18 mouse cellular contexts compared by ENCODE assay signal in genomic region chr5:74610511-74610910, GRCm38 (mm10).
"Had no signal": no experiment of that assay in that cellular context is flagged by ENCODE, and none has a peak within 500 bp of the region (broad histone marks: within the 10 kb centered on the region; RNA-seq: fewer than 3 reads in every experiment).

No protein-coding gene starts in this region.

- ATAC-seq: liver, postnatal 0 days; lung, postnatal 0 days; midbrain, embryonic 13.5 days; midbrain, embryonic 15.5 days had no signal

- H3K9me3 ChIP-seq: lung, embryonic 15.5 days; megakaryocyte, embryonic 14.5 days; midbrain, embryonic 13.5 days; midbrain, embryonic 15.5 days; neural tube, embryonic 12.5 days had no signal

- H3K4me1 ChIP-seq: megakaryocyte, embryonic 14.5 days; midbrain, embryonic 13.5 days; midbrain, embryonic 15.5 days; neural tube, embryonic 12.5 days had no signal

- H3K4me2 ChIP-seq: lung, embryonic 15.5 days; midbrain, embryonic 11.5 days; midbrain, embryonic 13.5 days; midbrain, embryonic 15.5 days; neural tube, embryonic 12.5 days had no signal

- H3K9ac ChIP-seq: liver, postnatal 0 days; lung, embryonic 15.5 days; midbrain, embryonic 13.5 days; midbrain, embryonic 15.5 days; neural tube, embryonic 12.5 days had no signal

- H3K36me3 ChIP-seq: lung, embryonic 15.5 days; midbrain, embryonic 13.5 days; midbrain, embryonic 15.5 days; neural tube, embryonic 12.5 days had no signal

- H3K4me3 ChIP-seq: lung, embryonic 15.5 days; megakaryocyte, embryonic 14.5 days; midbrain, embryonic 13.5 days; midbrain, embryonic 15.5 days; neural tube, embryonic 12.5 days had no signal

- H3K27ac ChIP-seq: lung, embryonic 15.5 days; macrophage; midbrain, embryonic 13.5 days; midbrain, embryonic 15.5 days; neural tube, embryonic 12.5 days had no signal

- H3K27me3 ChIP-seq: midbrain, embryonic 13.5 days; midbrain, embryonic 15.5 days; neural tube, embryonic 12.5 days had no signal

- DNase-seq: liver, postnatal 0 days; lung, adult 2 months; lung, postnatal 14 days; lung, postnatal 36 days; right cerebral cortex, postnatal 25 days; right cerebral cortex, postnatal 4 days; spleen, adult 18-20 months; thymus, adult 18-20 months; thymus, postnatal 14 days; thymus, postnatal 36 days had no signal
